Mouse (Mus musculus) ES-E14 (cell line): ENCODE results near the gene Obp1b.
"Not testable (repeated sequence)": the region's sequence is repeated elsewhere in the genome, so short reads cannot be mapped to it uniquely, and the experiment has no call there.

Source experiments
- HCFC1 ChIP-seq: IDR thresholded peaks from 2 replicates; pipeline ENCODE4 v1.6.1; 2012; ENCODE audit warnings: low read length, inconsistent platforms, borderline replicate concordance; ENCODE audit not compliant: insufficient read depth
- MAFK ChIP-seq: IDR thresholded peaks from 2 replicates; pipeline ENCODE4 v1.6.1; 2014; ENCODE audit warnings: mild to moderate bottlenecking, low read depth, low read length, inconsistent platforms; ENCODE audit not compliant: insufficient read depth

DNA sequence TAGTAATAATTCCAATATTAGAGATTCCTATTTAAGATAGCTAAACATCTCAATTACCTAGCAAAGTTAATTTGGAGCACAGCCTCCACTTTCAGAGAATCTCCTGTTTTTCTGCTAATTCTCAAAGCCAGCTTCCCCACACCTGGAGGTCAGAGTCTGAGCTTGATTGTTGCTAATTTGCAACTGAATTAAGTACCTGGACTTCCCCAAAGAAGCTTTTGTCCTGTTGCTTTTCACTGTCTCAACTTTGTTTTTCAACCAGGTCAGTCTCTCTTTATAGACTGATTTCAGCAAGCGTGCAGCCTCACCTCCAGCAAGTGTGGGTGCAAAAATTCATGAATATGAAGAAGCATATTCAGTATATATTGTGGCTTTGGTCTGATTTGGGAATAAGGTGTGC, 15.6 kb downstream of the Obp1b start:
- not testable (repeated sequence) for TF ChIP-seq HCFC1, MAFK
